Mouse (Mus musculus): ENCODE measurements around the gene Herc3.

DNA sequence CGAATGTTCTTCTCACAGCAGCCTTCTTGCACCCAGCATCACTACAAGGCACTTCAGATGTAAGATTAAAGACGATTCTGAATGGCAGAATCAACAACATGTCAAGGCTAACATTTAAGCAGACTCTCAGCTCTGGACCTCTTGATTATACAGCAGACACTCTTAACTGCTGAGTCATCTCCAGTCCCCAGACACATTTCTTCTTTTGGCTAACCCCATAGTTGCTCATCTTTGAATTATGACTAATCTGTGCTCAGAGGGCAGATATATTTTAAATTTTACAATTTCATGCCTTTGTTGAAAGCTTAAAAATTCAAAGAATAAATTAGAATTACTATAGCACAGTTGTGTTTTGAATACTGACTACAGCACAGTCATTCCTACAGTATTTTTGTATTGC is 9.9 kb downstream of the Herc3 start:
- TF ChIP-seq POLR2A (IDR thresholded peaks at IDR 0.05; ENCODE audit: control insufficient read depth, low read depth, low read length) (no peak), CTCF (IDR thresholded peaks at IDR 0.05; ENCODE audit: control insufficient read depth, insufficient read depth, insufficient replicate concordance, low read depth, low read length) (no peak)
